Mouse (Mus musculus) limb, embryonic 14.5 days (tissue): Measurements from ENCODE around the gene Nipbl. TPM values are rescaled to one million over a fixed set of nuclear protein-coding genes. Genes with fewer than 3 reads are reported as not detected.

Source experiments
- ATAC-seq: fragments of 200-750 bp; cut with Nextera tagmentation; 2 replicates; pipeline ENCODE4 v1.8.0; 2017; ENCODE audit warnings: low read depth, moderate number of reproducible peaks, moderate TSS enrichment; ENCODE audit not compliant: low FRiP score
- DNase-seq: peaks from one replicate; pipeline ENCODE4 v3.0.0-alpha.2; 2015; ENCODE audit warnings: low spot score
- H3K27ac ChIP-seq: fragments of 300-500 bp; sonication (generic); replicated peaks from 2 replicates; pipeline ENCODE4 v1.5.1; 2014; ENCODE audit warnings: low read depth, mild to moderate bottlenecking, low read length, moderate library complexity, mixed read lengths
- H3K27me3 ChIP-seq: fragments of 300-500 bp; sonication (generic); 2 replicates; pipeline ENCODE4 v1.6.1; 2014; ENCODE audit warnings: low read length, mixed read lengths; ENCODE audit not compliant: control insufficient read depth, insufficient read depth
- H3K36me3 ChIP-seq: fragments of 300-500 bp; sonication (generic); 2 replicates; pipeline ENCODE4 v1.6.1; 2014; ENCODE audit warnings: mild to moderate bottlenecking, low read length, moderate library complexity, mixed read lengths; ENCODE audit not compliant: control insufficient read depth, insufficient read depth
- H3K4me1 ChIP-seq: fragments of 300-500 bp; sonication (generic); 2 replicates; pipeline ENCODE4 v1.6.1; 2014; ENCODE audit warnings: antibody characterized with exemption, low read length, mixed read lengths; ENCODE audit not compliant: control insufficient read depth, insufficient read depth
- H3K4me2 ChIP-seq: fragments of 300-500 bp; sonication (generic); replicated peaks from 2 replicates; pipeline ENCODE4 v1.6.1; 2014; ENCODE audit warnings: low read depth, mild to moderate bottlenecking, low read length, moderate library complexity; ENCODE audit not compliant: severe bottlenecking
- H3K4me3 ChIP-seq: fragments of 300-500 bp; sonication (generic); replicated peaks from 2 replicates; pipeline ENCODE4 v1.5.1; 2014; ENCODE audit warnings: low read length
- H3K9ac ChIP-seq: fragments of 300-500 bp; sonication (generic); 2 replicates; pipeline ENCODE4 v1.6.1; 2014; ENCODE audit warnings: mild to moderate bottlenecking, low read depth, low read length, moderate library complexity; ENCODE audit not compliant: severe bottlenecking
- H3K9me3 ChIP-seq: fragments of 300-500 bp; sonication (generic); 2 replicates; pipeline ENCODE4 v1.6.1; 2016; ENCODE audit warnings: low read length; ENCODE audit not compliant: control insufficient read depth
- POLR2A ChIP-seq: fragments of 200-500 bp; IDR thresholded peaks from 2 replicates; pipeline ENCODE4 v1.8.0; 2012; ENCODE audit warnings: inconsistent platforms, mild to moderate bottlenecking, moderate library complexity, borderline replicate concordance; ENCODE audit not compliant: insufficient read depth, insufficient read length; ENCODE audit errors: extremely low read depth
- WGBS: fragments of 180-500 bp; shearing (Covaris S2); extraction: QIAGEN DNeasy Blood & Tissue Kit; methylation state at CpG from one replicate; pipeline ENCODE4 v1.1.7; 2014; 5-methylcytosine and 5-hydroxymethylcytosine counted together
- polyA plus RNA-seq, 2 experiments: library from polyadenylated mRNA; depleted of rRNA in 1 of 2; stranded (reverse) in 1 of 2; unstranded in 1 of 2; fragments of >200 nt; fragmentation: Nextera tagmentation in 1 of 2; extraction: Ambion mirVana in 1 of 2; gene quantifications; 2 replicates each; pipeline versions ENCODE4 v1.2.1 to v1.2.3; 2012 to 2014

Gene Nipbl
- polyA plus RNA-seq, 2 experiments, result 17.6 to 23.4 TPM

- H3K27me3 ChIP-seq, result no peaks in the 10 kb centered on the region
- H3K9ac ChIP-seq, result no peak overlapping the region
- H3K4me2 ChIP-seq, result no peak overlapping the region
- H3K9me3 ChIP-seq, result no peaks in the 10 kb centered on the region
- no peak for DNase-seq
- H3K27ac ChIP-seq, result no peak overlapping the region
- H3K36me3 ChIP-seq, result peaks cover 28% of the 10 kb centered on the region
- no peaks in the 10 kb centered on the region for H3K4me1 ChIP-seq
- H3K4me3 ChIP-seq, result no peak overlapping the region
- ATAC-seq, result no peak
- WGBS, result 86% methylated on average over 2 of the region's 2 CpGs
- no peak for TF ChIP-seq POLR2A
Measured at GRCm38 (mm10) chr15:8347104-8347773, 97.0 kb downstream of the Nipbl start.

GRCm38 (mm10) chr15:8340596-8340995 lies 103.7 kb downstream of the Nipbl start:
- TF ChIP-seq POLR2A, result no peak
- no peaks in the 10 kb centered on the region for H3K4me1 ChIP-seq
- H3K36me3 ChIP-seq, result peaks cover 46% of the 10 kb centered on the region
- H3K9ac ChIP-seq, result no peak overlapping the region
- DNase-seq (no peak), ATAC-seq (no peak)
- H3K27ac ChIP-seq, result no peak overlapping the region
- H3K4me2 ChIP-seq, result no peak overlapping the region
- 83% methylated on average over 4 of the region's 4 CpGs for WGBS
- no peak overlapping the region for H3K4me3 ChIP-seq
- no peaks in the 10 kb centered on the region for H3K9me3 ChIP-seq
- no peaks in the 10 kb centered on the region for H3K27me3 ChIP-seq

- Histone ChIP-seq H3K36me3 (peaks cover 52% of the 10 kb centered on the region), H3K9me3 (no peaks in the 10 kb centered on the region), H3K27ac (no peak overlapping the region), H3K4me3 (no peak overlapping the region), H3K4me2 (no peak overlapping the region), H3K9ac (no peak overlapping the region), H3K4me1 (no peaks in the 10 kb centered on the region), H3K27me3 (no peaks in the 10 kb centered on the region)
- WGBS, result 96% methylated on average over 3 of the region's 3 CpGs
- DNase-seq, result no peak
- ATAC-seq, result no peak
- TF ChIP-seq POLR2A, result no peak
Measured at GRCm38 (mm10) chr15:8331547-8331946, 112.7 kb downstream of the Nipbl start.

GRCm38 (mm10) chr15:8325629-8326028 lies 118.6 kb downstream of the Nipbl start:
- Histone ChIP-seq H3K4me1 (no peaks in the 10 kb centered on the region), H3K27me3 (no peaks in the 10 kb centered on the region), H3K9me3 (no peaks in the 10 kb centered on the region), H3K27ac (no peak overlapping the region), H3K4me2 (no peak overlapping the region), H3K9ac (no peak overlapping the region), H3K4me3 (no peak overlapping the region), H3K36me3 (peaks cover 67% of the 10 kb centered on the region)
- no peak for TF ChIP-seq POLR2A
- DNase-seq (no peak), ATAC-seq (no peak)
- WGBS, result 94% methylated on average over 2 of the region's 2 CpGs

- no peaks in the 10 kb centered on the region for H3K4me1 ChIP-seq
- DNase-seq (no peak), ATAC-seq (no peak)
- H3K4me3 ChIP-seq, result no peak overlapping the region
- H3K4me2 ChIP-seq, result no peak overlapping the region
- TF ChIP-seq POLR2A, result no peak
- H3K9ac ChIP-seq, result no peak overlapping the region
- H3K36me3 ChIP-seq, result peaks cover 71% of the 10 kb centered on the region
- 89% methylated on average over 2 of the region's 2 CpGs for WGBS
- no peaks in the 10 kb centered on the region for H3K27me3 ChIP-seq
- no peaks in the 10 kb centered on the region for H3K9me3 ChIP-seq
- no peak overlapping the region for H3K27ac ChIP-seq
Measured at GRCm38 (mm10) chr15:8324833-8325232, 119.4 kb downstream of the Nipbl start.
